ENCODE assay signal across 18 mouse cellular contexts in the genomic region with DNA sequence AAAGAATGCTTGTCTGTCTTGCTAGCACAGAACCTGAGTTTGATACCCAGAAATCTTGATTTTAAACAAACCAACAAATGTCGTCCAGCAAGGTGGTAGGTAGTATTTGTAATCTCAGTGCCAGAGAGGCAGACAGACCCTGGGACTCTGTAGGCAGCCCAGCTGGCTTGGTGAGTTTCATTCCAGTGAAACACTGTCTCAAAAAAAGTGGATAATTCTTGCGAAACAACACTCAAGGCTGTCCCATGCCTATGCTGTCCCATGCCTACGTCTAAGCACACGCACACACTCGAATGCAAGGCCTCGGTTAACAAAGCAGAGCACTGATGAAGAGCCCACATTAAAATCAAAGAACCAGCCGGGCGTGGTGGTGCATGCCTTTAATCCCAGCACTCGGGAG.
"Had no signal": no experiment of that assay in that cellular context is flagged by ENCODE, and none has a peak within 500 bp of the region (broad histone marks: within the 10 kb centered on the region; RNA-seq: fewer than 3 reads in every experiment).

No protein-coding gene starts in this region.

- H3K4me3 ChIP-seq: liver, embryonic 13.5 days; liver, embryonic 15.5 days; midbrain, embryonic 10.5 days; midbrain, embryonic 12.5 days; myocyte; neural tube, embryonic 13.5 days; neural tube, embryonic 15.5 days had no signal

- H3K27me3 ChIP-seq: liver, embryonic 13.5 days; liver, embryonic 15.5 days; midbrain, embryonic 12.5 days; neural tube, embryonic 13.5 days; neural tube, embryonic 15.5 days had no signal

- DNase-seq: liver, embryonic 13.5 days; lung, embryonic 14.5 days; midbrain, embryonic 14.5 days; retina, postnatal 1 day; right cerebral cortex, adult 18-20 months; right cerebral cortex, postnatal 25 days; right cerebral cortex, postnatal 4 days; spleen, adult 18-20 months; thymus, adult 18-20 months; thymus, postnatal 14 days; thymus, postnatal 36 days had no signal

- H3K4me1 ChIP-seq: liver, embryonic 13.5 days; liver, embryonic 15.5 days; midbrain, embryonic 10.5 days; midbrain, embryonic 12.5 days; neural tube, embryonic 13.5 days; neural tube, embryonic 15.5 days had no signal

- ATAC-seq: midbrain, embryonic 16.5 days had no signal

- H3K9me3 ChIP-seq: liver, embryonic 13.5 days; liver, embryonic 15.5 days; midbrain, embryonic 10.5 days; midbrain, embryonic 12.5 days; neural tube, embryonic 13.5 days; neural tube, embryonic 15.5 days had no signal

- H3K27ac ChIP-seq: liver, embryonic 13.5 days; liver, embryonic 15.5 days; midbrain, embryonic 10.5 days; midbrain, embryonic 12.5 days; neural tube, embryonic 13.5 days; neural tube, embryonic 15.5 days had no signal

- H3K4me2 ChIP-seq: liver, embryonic 13.5 days; liver, embryonic 15.5 days; lung, embryonic 14.5 days; midbrain, embryonic 12.5 days; neural tube, embryonic 13.5 days; neural tube, embryonic 15.5 days had no signal

- H3K9ac ChIP-seq: liver, embryonic 13.5 days; liver, embryonic 15.5 days; lung, embryonic 14.5 days; midbrain, embryonic 12.5 days; neural tube, embryonic 13.5 days; neural tube, embryonic 15.5 days had no signal
